8 mouse cellular contexts compared by ENCODE assay signal in the genomic region with DNA sequence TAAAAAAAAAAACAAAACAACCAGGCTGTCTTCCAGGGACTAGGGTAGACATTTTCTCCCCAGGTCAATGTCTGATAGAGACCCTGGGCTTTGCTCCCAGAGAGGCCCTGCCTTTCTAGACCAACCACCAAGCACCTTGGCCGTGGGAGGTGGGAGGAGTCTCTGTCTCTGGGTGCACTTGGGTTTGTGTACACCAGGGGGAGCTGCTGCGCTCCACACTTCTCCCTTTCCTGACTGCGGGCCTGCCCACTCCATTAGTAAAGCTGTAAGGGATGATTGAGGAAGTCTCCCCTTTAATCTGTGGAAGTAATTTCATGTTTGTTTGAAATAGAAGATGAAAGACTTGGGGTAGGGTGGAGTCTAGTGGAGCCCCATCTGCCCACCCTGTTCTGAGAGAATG. TPM values are rescaled to one million over a fixed set of nuclear protein-coding genes. Genes with fewer than 3 reads are reported as not detected.
DNase-seq lines count a peak whose midpoint lies in the region; ATAC-seq lines count a peak whose summit lies in the region.

No protein-coding gene starts in this region.

- H3K4me2 ChIP-seq in midbrain, embryonic 13.5 days (replicated peaks): no peak overlapping the region

- peaks cover 40% of the 10 kb centered on the region for H3K36me3 ChIP-seq in midbrain, embryonic 10.5 days
- H3K36me3 ChIP-seq in midbrain, embryonic 13.5 days: peaks cover 35% of the 10 kb centered on the region

- H3K4me3 ChIP-seq in midbrain, embryonic 10.5 days: no peak overlapping the region
- no peak overlapping the region for H3K4me3 ChIP-seq in midbrain, embryonic 13.5 days (replicated peaks)

- ATAC-seq in midbrain, embryonic 13.5 days: no peak
- ATAC-seq in megakaryocyte-erythroid progenitor cell, adult 5-6 weeks (replicated peaks; ENCODE audit: low FRiP score, low TSS enrichment, poor library complexity, severe bottlenecking): peak; percentile 80

- no peaks in the 10 kb centered on the region for H3K9me3 ChIP-seq in midbrain, embryonic 10.5 days (replicated peaks)
- no peaks in the 10 kb centered on the region for H3K9me3 ChIP-seq in midbrain, embryonic 13.5 days

- H3K9ac ChIP-seq in midbrain, embryonic 13.5 days (replicated peaks): no peak overlapping the region

- WGBS in midbrain, embryonic 10.5 days: 59% methylated on average over 3 of the region's 3 CpGs
- 68% methylated on average over 3 of the region's 3 CpGs for WGBS in midbrain, embryonic 13.5 days

- peaks cover 100% of the 10 kb centered on the region for H3K27me3 ChIP-seq in midbrain, embryonic 10.5 days (ENCODE audit: low read depth, poor library complexity, severe bottlenecking)
- H3K27me3 ChIP-seq in midbrain, embryonic 13.5 days: peaks cover 71% of the 10 kb centered on the region

- H3K4me1 ChIP-seq in midbrain, embryonic 10.5 days: peaks cover 59% of the 10 kb centered on the region
- peaks cover 29% of the 10 kb centered on the region for H3K4me1 ChIP-seq in midbrain, embryonic 13.5 days (replicated peaks)

- peak overlapping the region; percentile 34; the same call in 1 of the 2 replicates for H3K27ac ChIP-seq in midbrain, embryonic 10.5 days (replicated peaks)
- H3K27ac ChIP-seq in midbrain, embryonic 13.5 days: no peak overlapping the region

- peak; percentile 31 to 39 for DNase-seq in cerebellum, postnatal 36 days
- DNase-seq in cerebellum, adult 9-11 months: no peak
- peak; percentile 69 for DNase-seq in midbrain, embryonic 10.5 days (ENCODE audit: low spot score)
- DNase-seq in adrenal gland, postnatal 36 days: peak; percentile 47 to 67
- DNase-seq in kidney, adult 9 months: peak; percentile 62
- peak; percentile 71 for DNase-seq in thymus, postnatal 25 days

RNA-seq across cellular contexts. Expression of a gene that starts 20.8 kb away (rescaled TPM):
- 47.2 and 47.9 TPM in 2 replicates for polyA plus RNA-seq in midbrain, embryonic 10.5 days (2016; fragmentation: Nextera tagmentation; extraction: Ambion mirVana)
- polyA plus RNA-seq in midbrain, embryonic 13.5 days (2015; fragmentation: Nextera tagmentation; extraction: Ambion mirVana): 50.0 and 57.1 TPM in 2 replicates
- 10 to 100 TPM; 30.3 to 30.5 TPM for total RNA-seq in adrenal gland, postnatal 36 days (2021)
- total RNA-seq in megakaryocyte-erythroid progenitor cell, adult 5-6 weeks (2014; fragmentation: Nextera tagmentation): 22.0 and 30.6 TPM in 2 replicates
- total RNA-seq in megakaryocyte-erythroid progenitor cell, adult 5-6 weeks (2017): 17.5 and 23.1 TPM in 2 replicates

RNA-seq across cellular contexts. Expression of a gene that starts 20.9 kb away (rescaled TPM):
- 22.3 and 23.0 TPM in 2 replicates for polyA plus RNA-seq in midbrain, embryonic 10.5 days (2016; fragmentation: Nextera tagmentation; extraction: Ambion mirVana)
- 15.8 and 16.6 TPM in 2 replicates for polyA plus RNA-seq in midbrain, embryonic 13.5 days (2015; fragmentation: Nextera tagmentation; extraction: Ambion mirVana)
- 10 to 100 TPM; 10.8 to 13.9 TPM for total RNA-seq in adrenal gland, postnatal 36 days (2021)
- 8.6 and 10.2 TPM in 2 replicates for total RNA-seq in megakaryocyte-erythroid progenitor cell, adult 5-6 weeks (2014; fragmentation: Nextera tagmentation)
- total RNA-seq in megakaryocyte-erythroid progenitor cell, adult 5-6 weeks (2017): 5.4 and 10.3 TPM in 2 replicates
